Mouse (Mus musculus) right cerebral cortex, postnatal 25 days (tissue): ENCODE data around the gene Hnrnpll.
A peak's percentile ranks its signal among the peaks of the same experiment; 100 is the strongest.
"Not testable (repeated sequence)": the region's sequence is repeated elsewhere in the genome, so short reads cannot be mapped to it uniquely, and the experiment has no call there.

Experiments
- DNase-seq: peaks from one replicate; pipeline ENCODE4 v3.0.0; 2022

Hnrnpll gene

GRCm38 (mm10) chr17:80058501-80058900, 3.6 kb downstream of the Hnrnpll start:
- DNase-seq, result no peak

GRCm38 (mm10) chr17:80053931-80054734, 8.0 kb downstream of the Hnrnpll start:
- no peak for DNase-seq

GRCm38 (mm10) chr17:80051682-80052081, 10.5 kb downstream of the Hnrnpll start:
- DNase-seq, result no peak

GRCm38 (mm10) chr17:80049300-80049699, 12.8 kb downstream of the Hnrnpll start:
- DNase-seq, result not testable (repeated sequence)

GRCm38 (mm10) chr17:80048230-80048629, 13.9 kb downstream of the Hnrnpll start:
- no peak for DNase-seq

GRCm38 (mm10) chr17:80041739-80042138, 20.4 kb downstream of the Hnrnpll start:
- no peak for DNase-seq

- no peak for DNase-seq
These were observed 33.5 kb downstream of the Hnrnpll start for GRCm38 (mm10) chr17:80028675-80029074.

- no peak for DNase-seq
These were observed 35.8 kb downstream of the Hnrnpll start for GRCm38 (mm10) chr17:80026189-80026936.

- DNase-seq, result no peak
These were observed 40.0 kb downstream of the Hnrnpll start for GRCm38 (mm10) chr17:80022090-80022489.

GRCm38 (mm10) chr17:80020495-80020894, 41.6 kb downstream of the Hnrnpll start:
- no peak for DNase-seq

- no peak for DNase-seq
These were observed 43.1 kb downstream of the Hnrnpll start for GRCm38 (mm10) chr17:80018976-80019541.

GRCm38 (mm10) chr17:80018239-80018975, 43.7 kb downstream of the Hnrnpll start:
- DNase-seq, result no peak

- DNase-seq, result peak; percentile 45
These were observed 44.7 kb downstream of the Hnrnpll start for GRCm38 (mm10) chr17:80017389-80017788.

GRCm38 (mm10) chr17:80016400-80016799, 45.7 kb downstream of the Hnrnpll start:
- not testable (repeated sequence) for DNase-seq

GRCm38 (mm10) chr17:80014361-80014809, 47.7 kb downstream of the Hnrnpll start:
- no peak for DNase-seq

- no peak for DNase-seq
These were observed 52.2 kb downstream of the Hnrnpll start for GRCm38 (mm10) chr17:80009926-80010325.

- no peak for DNase-seq
These were observed 53.3 kb downstream of the Hnrnpll start for GRCm38 (mm10) chr17:80008847-80009246.

GRCm38 (mm10) chr17:80004345-80005239, 57.5 kb downstream of the Hnrnpll start:
- peak; percentile 30 for DNase-seq

- not testable (repeated sequence) for DNase-seq
These were observed 58.3 kb downstream of the Hnrnpll start for GRCm38 (mm10) chr17:80003851-80004250.

- no peak for DNase-seq
These were observed 59.7 kb downstream of the Hnrnpll start for GRCm38 (mm10) chr17:80002385-80002852.

GRCm38 (mm10) chr17:79999631-80000030, 62.5 kb downstream of the Hnrnpll start:
- DNase-seq, result no peak

GRCm38 (mm10) chr17:79998986-79999385, 63.1 kb downstream of the Hnrnpll start:
- no peak for DNase-seq
